Mouse (Mus musculus) CH12.LX (cell line): ENCODE results near the gene Kif28. TPM values are rescaled to one million over a fixed set of nuclear protein-coding genes. Genes with fewer than 3 reads are reported as not detected.

Experiments used
- DNase-seq: peaks from one replicate; pipeline ENCODE4 v3.0.0-alpha.2; 2013; ENCODE audit errors: extremely low read depth
- H3K27ac ChIP-seq: 2 replicates; pipeline ENCODE4 v1.5.1; 2012; ENCODE audit warnings: low read depth, mild to moderate bottlenecking, control low read depth, moderate library complexity; ENCODE audit not compliant: insufficient read depth
- H3K27me3 ChIP-seq: replicated peaks from 2 replicates; pipeline ENCODE3; 2012; ENCODE audit warnings: inconsistent platforms
- H3K36me3 ChIP-seq, 2 experiments: replicated peaks in 1 of 2; 2 replicates each; pipeline versions ENCODE3 to v1.6.1; 2012; ENCODE audit warnings: inconsistent platforms in 1 of 2, low read length in 1 of 2, mild to moderate bottlenecking in 1 of 2, mixed read lengths in 1 of 2, moderate library complexity in 1 of 2; ENCODE audit not compliant: control insufficient read depth in 1 of 2, insufficient read depth in 1 of 2
- H3K4me1 ChIP-seq, 2 experiments: 2 replicates each; pipeline ENCODE4 v1.6.1; 2012; ENCODE audit warnings: inconsistent platforms in 1 of 2, moderate library complexity in 1 of 2; ENCODE audit not compliant: insufficient read depth in 2 of 2, control insufficient read depth in 1 of 2
- H3K4me2 ChIP-seq: 2 replicates; pipeline ENCODE4 v1.6.1; 2012; ENCODE audit warnings: low read depth, mild to moderate bottlenecking, control low read depth; ENCODE audit not compliant: poor library complexity, insufficient read depth, severe bottlenecking
- H3K4me3 ChIP-seq, 3 experiments: fragments of 150-350 bp in 1 of 3; sonication (generic) in 1 of 3; replicated peaks in 1 of 3; 2 replicates each; pipeline versions ENCODE3 to v1.5.1; 2011 to 2012; ENCODE audit warnings: low read depth in 2 of 3, low read length in 2 of 3, mild to moderate bottlenecking in 2 of 3, moderate library complexity in 2 of 3, control low read depth in 1 of 3, improper control_type of control experiment in 1 of 3, inconsistent platforms in 1 of 3, mixed read lengths in 1 of 3; ENCODE audit not compliant: poor library complexity in 1 of 3
- H3K79me2 ChIP-seq: replicated peaks from 2 replicates; pipeline ENCODE4 v1.6.1; 2012; ENCODE audit warnings: mild to moderate bottlenecking, moderate library complexity; ENCODE audit not compliant: control insufficient read depth, poor library complexity, insufficient read depth, severe bottlenecking; ENCODE audit errors: extremely low read depth
- H3K9ac ChIP-seq: 2 replicates; pipeline ENCODE4 v1.6.1; 2012; ENCODE audit warnings: low read depth, mild to moderate bottlenecking, control low read depth, moderate library complexity; ENCODE audit not compliant: insufficient read depth
- H3K9me3 ChIP-seq: replicated peaks from 2 replicates; pipeline ENCODE3; 2012; ENCODE audit warnings: low read length, inconsistent platforms, mixed read lengths
- CHD1 ChIP-seq: IDR thresholded peaks from 2 replicates; pipeline ENCODE4 v1.6.1; 2012; ENCODE audit warnings: low read depth, low read length, improper control_type of control experiment, inconsistent platforms
- CHD2 ChIP-seq: IDR thresholded peaks from 2 replicates; pipeline ENCODE4 v1.6.1; 2011; ENCODE audit warnings: low read length, improper control_type of control experiment
- CTCF ChIP-seq, 2 experiments: IDR thresholded peaks in 1 of 2; conservative IDR thresholded peaks in 1 of 2; 2 replicates each; pipeline ENCODE4 v1.5.1; 2011 to 2012; ENCODE audit warnings: low read depth in 2 of 2, low read length in 2 of 2, improper control_type of control experiment in 1 of 2, inconsistent platforms in 1 of 2, mild to moderate bottlenecking in 1 of 2, moderate library complexity in 1 of 2
- ELF1 ChIP-seq: IDR thresholded peaks from 2 replicates; pipeline ENCODE4 v1.6.1; 2014; ENCODE audit warnings: low read depth, mild to moderate bottlenecking, inconsistent platforms, low read length, improper control_type of control experiment
- ETS1 ChIP-seq: conservative IDR thresholded peaks from 2 replicates; pipeline ENCODE4 v1.6.1; 2012; ENCODE audit warnings: low read depth, mild to moderate bottlenecking, inconsistent platforms, low read length, improper control_type of control experiment, moderate library complexity
- GABPA ChIP-seq: IDR thresholded peaks from 2 replicates; pipeline ENCODE4 v1.6.1; 2012; ENCODE audit warnings: low read depth, low read length, improper control_type of control experiment, inconsistent platforms; ENCODE audit not compliant: insufficient replicate concordance
- HCFC1 ChIP-seq: IDR thresholded peaks from 2 replicates; pipeline ENCODE4 v1.6.1; 2012; ENCODE audit warnings: low read depth, mild to moderate bottlenecking, inconsistent platforms, low read length, improper control_type of control experiment
- JUN ChIP-seq: IDR thresholded peaks from 2 replicates; pipeline ENCODE4 v1.6.1; 2011; ENCODE audit warnings: low read depth, mild to moderate bottlenecking, low read length, improper control_type of control experiment, moderate library complexity; ENCODE audit not compliant: insufficient read depth
- JUND ChIP-seq: conservative IDR thresholded peaks from 2 replicates; pipeline ENCODE4 v1.6.1; 2011; ENCODE audit warnings: low read depth, low read length, improper control_type of control experiment
- MAFK ChIP-seq: IDR thresholded peaks from 2 replicates; pipeline ENCODE4 v1.6.1; 2011; ENCODE audit warnings: low read length, improper control_type of control experiment; ENCODE audit not compliant: insufficient replicate concordance
- MAZ ChIP-seq: IDR thresholded peaks from 2 replicates; pipeline ENCODE4 v1.6.1; 2012; ENCODE audit warnings: low read depth, mild to moderate bottlenecking, inconsistent platforms, low read length, improper control_type of control experiment, moderate library complexity
- MEF2A ChIP-seq: IDR thresholded peaks from 2 replicates; pipeline ENCODE4 v1.6.1; 2014; ENCODE audit warnings: low read depth, mild to moderate bottlenecking, inconsistent platforms, low read length, improper control_type of control experiment, borderline replicate concordance
- NELFE ChIP-seq: IDR thresholded peaks from 2 replicates; pipeline ENCODE4 v1.6.1; 2011; ENCODE audit warnings: low read depth, low read length, improper control_type of control experiment
- PAX5 ChIP-seq: IDR thresholded peaks from 2 replicates; pipeline ENCODE4 v1.6.1; 2012; ENCODE audit warnings: low read length, inconsistent platforms, mixed read lengths
- POLR2A ChIP-seq: IDR thresholded peaks from 2 replicates; pipeline ENCODE4 v1.6.1; 2011; ENCODE audit warnings: low read depth, mild to moderate bottlenecking, improper control_type of control experiment, low read length
- POLR2AphosphoS2 ChIP-seq: IDR thresholded peaks from 2 replicates; pipeline ENCODE4 v1.6.1; 2011; ENCODE audit warnings: low read depth, low read length, improper control_type of control experiment
- RAD21 ChIP-seq: IDR thresholded peaks from 2 replicates; pipeline ENCODE4 v1.6.1; 2011; ENCODE audit warnings: low read depth, mild to moderate bottlenecking, low read length, improper control_type of control experiment, moderate library complexity
- RCOR1 ChIP-seq: conservative IDR thresholded peaks from 2 replicates; pipeline ENCODE4 v1.6.1; 2012; ENCODE audit warnings: low read depth, mild to moderate bottlenecking, inconsistent platforms, low read length, improper control_type of control experiment
- SIN3A ChIP-seq: IDR thresholded peaks from 2 replicates; pipeline ENCODE4 v1.6.1; 2012; ENCODE audit warnings: low read length, improper control_type of control experiment, inconsistent platforms
- SMC3 ChIP-seq: IDR thresholded peaks from 2 replicates; pipeline ENCODE4 v1.6.1; 2011; ENCODE audit warnings: low read depth, low read length, improper control_type of control experiment
- UBTF ChIP-seq: IDR thresholded peaks from 2 replicates; pipeline ENCODE4 v1.6.1; 2012; ENCODE audit warnings: low read depth, mild to moderate bottlenecking, inconsistent platforms, low read length, improper control_type of control experiment, moderate library complexity
- ZC3H11A ChIP-seq: IDR thresholded peaks from 2 replicates; pipeline ENCODE4 v1.6.1; 2012; ENCODE audit warnings: low read depth, mild to moderate bottlenecking, inconsistent platforms, low read length, improper control_type of control experiment
- ZNF384 ChIP-seq: IDR thresholded peaks from 2 replicates; pipeline ENCODE4 v1.6.1; 2012; ENCODE audit warnings: low read depth, low read length, improper control_type of control experiment, inconsistent platforms
- dilution Hi-C: fragments of 300-500 bp; cut with MboI; formaldehyde crosslinking; loops from 2 replicates; pipeline ENCODE4 v1.14.3; 2020; ENCODE audit warnings: low sequenced_read_pairs; ENCODE audit not compliant: extremely low pct_unique_long_range_greater_than_20kb, extremely low pct_ligation_motif_present
- in situ Hi-C: fragments of 300-500 bp; cut with MboI; formaldehyde crosslinking; loops from 3 replicates; pipeline ENCODE4 v1.14.3; 2019; ENCODE audit warnings: low sequenced_read_pairs, low pct_ligation_motif_present, low pct_unique_long_range_greater_than_20kb, mixed read lengths
- polyA plus RNA-seq: library from polyadenylated mRNA; unstranded; fragments of >175 nt; gene quantifications from 2 replicates; pipeline ENCODE4 v1.2.1, GENCODE M21; 2012; ENCODE audit warnings: low read depth; ENCODE audit not compliant: insufficient read length
- total RNA-seq, 2 experiments: library from RNA; depleted of rRNA; stranded (reverse); fragments of 300-350 nt in 1 of 2; fragments of >200 nt in 1 of 2; gene quantifications; 2 replicates each; pipeline ENCODE4 v1.2.3; 2012 to 2014

The Kif28 gene
- total and polyA plus RNA-seq, 3 experiments: 0.07 TPM; not detected in 2

DNA sequence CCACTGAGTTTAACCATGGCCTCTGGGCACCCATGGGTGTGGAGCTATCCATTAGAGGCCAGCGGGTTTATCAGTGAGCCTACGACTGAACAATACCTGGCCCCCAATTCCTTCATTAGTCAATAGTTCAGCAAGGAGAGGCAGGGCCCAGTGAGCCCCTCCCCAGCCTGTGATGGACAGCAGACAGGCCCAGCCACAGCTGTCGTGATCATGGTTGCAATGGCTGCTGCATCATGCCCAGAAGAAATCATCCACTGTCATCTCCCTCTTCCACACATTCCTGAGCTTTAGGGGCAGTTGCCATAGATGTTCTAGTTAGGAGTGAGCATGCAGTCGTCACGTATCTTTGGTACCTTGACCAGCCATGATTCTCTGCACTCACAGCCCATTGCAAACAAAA lies 56.2 kb downstream of the Kif28 start:
- Histone ChIP-seq H3K36me3 (peaks cover 6 to 8% of the 10 kb centered on the region in 2 experiments), H3K4me2 (no peak overlapping the region), H3K4me3 (no peak overlapping the region), H3K79me2 (no peaks in the 10 kb centered on the region), H3K9ac (no peak overlapping the region), H3K4me1 (no peaks in the 10 kb centered on the region), H3K27me3 (no peaks in the 10 kb centered on the region), H3K9me3 (no peaks in the 10 kb centered on the region), H3K27ac (no peak overlapping the region)
- TF ChIP-seq ZC3H11A: no peak
- TF ChIP-seq MAFK: no peak
- no peak for TF ChIP-seq SMC3
- no peak for TF ChIP-seq PAX5
- no peak for TF ChIP-seq MAZ
- TF ChIP-seq HCFC1: no peak
- no peak for TF ChIP-seq ETS1
- no peak for TF ChIP-seq GABPA
- TF ChIP-seq CTCF (conservative IDR thresholded peaks at IDR 0.05 in 1 of 2, IDR thresholded peaks at IDR 0.05 in 1 of 2; ENCODE audit: low read depth in 2 of 2, low read length in 2 of 2): no peak
- no peak for TF ChIP-seq RCOR1
- TF ChIP-seq CHD2: no peak
- TF ChIP-seq JUND: no peak
- no peak for TF ChIP-seq CHD1
- no peak for TF ChIP-seq JUN
- TF ChIP-seq MEF2A: no peak
- no peak for TF ChIP-seq ZNF384
- TF ChIP-seq SIN3A: no peak
- no peak for TF ChIP-seq POLR2A
- no peak for DNase-seq
- dilution Hi-C loops (no loop called here), in situ Hi-C loops (loop anchor here (10.0 kb wide), 1 partner anchor 46 kb away; no protein-coding TSS in a partner anchor)

DNA sequence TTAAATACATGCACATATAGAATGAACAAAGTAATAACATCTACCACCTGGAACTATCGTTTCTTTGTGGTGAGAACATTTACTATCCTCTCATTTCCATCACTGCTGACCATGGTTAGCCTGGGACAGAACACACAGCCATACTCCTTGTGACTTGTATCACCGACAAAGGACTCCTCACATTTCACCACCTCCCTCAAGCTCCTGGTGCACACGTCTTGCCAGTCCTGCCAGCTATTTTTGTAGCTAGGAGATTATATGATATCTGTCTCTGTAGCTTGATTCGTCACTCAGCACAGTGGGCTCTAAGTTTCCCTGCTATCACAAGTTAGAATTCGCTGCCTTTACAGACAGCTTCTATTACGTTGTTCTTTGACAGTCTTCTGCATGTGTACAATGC lies 56.7 kb downstream of the Kif28 start:
- TF ChIP-seq RCOR1: no peak
- no peak for TF ChIP-seq ETS1
- TF ChIP-seq POLR2A: no peak
- no peak for TF ChIP-seq NELFE
- no peak for TF ChIP-seq POLR2AphosphoS2
- TF ChIP-seq RAD21: no peak
- TF ChIP-seq CTCF (conservative IDR thresholded peaks at IDR 0.05 in 1 of 2, IDR thresholded peaks at IDR 0.05 in 1 of 2; ENCODE audit: low read depth in 2 of 2, low read length in 2 of 2): no peak
- TF ChIP-seq UBTF: no peak
- TF ChIP-seq JUN: no peak
- no peak for TF ChIP-seq ZC3H11A
- no peak for TF ChIP-seq ELF1
- TF ChIP-seq HCFC1: no peak
- no peak for TF ChIP-seq ZNF384
- H3K9ac ChIP-seq: no peak overlapping the region
- DNase-seq: no peak
- no peaks in the 10 kb centered on the region for H3K4me1 ChIP-seq
- H3K79me2 ChIP-seq: no peaks in the 10 kb centered on the region
- peaks cover 6 to 8% of the 10 kb centered on the region in 2 experiments for H3K36me3 ChIP-seq
- dilution Hi-C loops: no loop called here
- H3K4me3 ChIP-seq: no peak overlapping the region
- H3K4me2 ChIP-seq: no peak overlapping the region
- H3K27me3 ChIP-seq: no peaks in the 10 kb centered on the region
- no peak overlapping the region for H3K27ac ChIP-seq
- in situ Hi-C loops: loop anchor here (10.0 kb wide), 1 partner anchor 46 kb away; no protein-coding TSS in a partner anchor
- H3K9me3 ChIP-seq: no peaks in the 10 kb centered on the region
